Mouse (Mus musculus): ENCODE results near the gene Caln1.

DNA sequence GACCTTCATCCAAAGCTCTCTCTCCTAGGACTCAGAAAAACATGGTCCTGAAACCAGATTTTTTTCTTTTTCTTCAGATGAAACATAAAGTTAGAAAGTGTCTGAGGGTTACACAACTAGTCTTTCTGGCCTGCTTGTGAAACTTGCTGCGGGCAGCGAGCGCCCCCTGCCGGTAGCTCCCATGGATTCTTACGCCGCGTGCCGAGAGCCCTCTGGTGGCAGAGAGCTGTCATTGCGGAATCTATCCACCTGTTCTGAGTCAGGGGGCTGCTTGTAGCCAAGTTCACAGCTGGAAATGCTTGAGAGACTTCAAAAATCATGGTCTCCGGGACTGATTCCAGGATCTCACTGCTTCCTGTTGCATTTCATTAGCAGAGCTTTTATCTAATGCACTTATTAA lies 484.1 kb downstream of the Caln1 start:
- TF ChIP-seq ZNF384 (IDR thresholded peaks at IDR 0.05; ENCODE audit: low read depth, low read length), result no peak
- TF ChIP-seq CHD2 (IDR thresholded peaks at IDR 0.05; ENCODE audit: low read depth, low read length), result no peak
- TF ChIP-seq ZC3H11A (IDR thresholded peaks at IDR 0.05; ENCODE audit: borderline replicate concordance, low read depth, low read length), result peak; percentile 71; the same call in 1 of the 2 replicates
- no peak for TF ChIP-seq MAFK (IDR thresholded peaks at IDR 0.05; ENCODE audit: insufficient read depth, low read depth, low read length)
- TF ChIP-seq HCFC1 (IDR thresholded peaks at IDR 0.05; ENCODE audit: borderline replicate concordance, insufficient read depth, low read length), result no peak; the same call in 1 of the 2 replicates
